Mouse (Mus musculus) kidney, postnatal 25 days (tissue): ENCODE data around the gene Tpst2.

Source experiments
- DNase-seq, 2 experiments: peaks; one replicate each; pipeline ENCODE4 v3.0.0; 2021; ENCODE audit warnings: mixed read lengths in 2 of 2

Gene Tpst2

GRCm38 (mm10) chr5:112256457-112256856 lies 20.0 kb upstream of the Tpst2 start:
- DNase-seq = peak in 1 of 2 experiments; percentile 44

GRCm38 (mm10) chr5:112257896-112258295 lies 18.6 kb upstream of the Tpst2 start:
- no peak for DNase-seq

GRCm38 (mm10) chr5:112259862-112260650 lies 16.4 kb upstream of the Tpst2 start:
- no peak for DNase-seq

- no peak for DNase-seq
Observed at GRCm38 (mm10) chr5:112260818-112261217, 15.7 kb upstream of the Tpst2 start.

DNA sequence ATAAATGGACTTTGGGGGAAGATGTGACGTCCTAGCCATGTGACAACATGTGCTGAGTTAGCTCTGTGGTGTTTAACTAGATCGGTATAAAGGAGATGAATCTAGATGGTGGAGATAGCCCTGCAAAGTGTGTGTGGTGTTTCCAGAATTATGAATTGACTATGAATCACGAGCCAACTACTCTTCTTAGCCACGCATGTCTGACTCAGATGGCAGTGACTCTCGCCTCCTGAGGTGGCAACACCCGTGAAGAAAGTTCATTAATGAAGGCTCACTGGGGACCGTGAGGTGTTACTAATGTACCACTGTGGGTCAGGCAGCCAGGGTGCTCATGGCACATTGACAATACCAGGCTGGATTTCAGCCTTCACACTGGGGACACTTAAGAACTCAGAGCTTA lies 12.4 kb upstream of the Tpst2 start:
- DNase-seq = no peak

GRCm38 (mm10) chr5:112265110-112265509 lies 11.4 kb upstream of the Tpst2 start:
- DNase-seq = no peak

- DNase-seq = no peak
Observed at GRCm38 (mm10) chr5:112265515-112265914, 11.0 kb upstream of the Tpst2 start.

DNA sequence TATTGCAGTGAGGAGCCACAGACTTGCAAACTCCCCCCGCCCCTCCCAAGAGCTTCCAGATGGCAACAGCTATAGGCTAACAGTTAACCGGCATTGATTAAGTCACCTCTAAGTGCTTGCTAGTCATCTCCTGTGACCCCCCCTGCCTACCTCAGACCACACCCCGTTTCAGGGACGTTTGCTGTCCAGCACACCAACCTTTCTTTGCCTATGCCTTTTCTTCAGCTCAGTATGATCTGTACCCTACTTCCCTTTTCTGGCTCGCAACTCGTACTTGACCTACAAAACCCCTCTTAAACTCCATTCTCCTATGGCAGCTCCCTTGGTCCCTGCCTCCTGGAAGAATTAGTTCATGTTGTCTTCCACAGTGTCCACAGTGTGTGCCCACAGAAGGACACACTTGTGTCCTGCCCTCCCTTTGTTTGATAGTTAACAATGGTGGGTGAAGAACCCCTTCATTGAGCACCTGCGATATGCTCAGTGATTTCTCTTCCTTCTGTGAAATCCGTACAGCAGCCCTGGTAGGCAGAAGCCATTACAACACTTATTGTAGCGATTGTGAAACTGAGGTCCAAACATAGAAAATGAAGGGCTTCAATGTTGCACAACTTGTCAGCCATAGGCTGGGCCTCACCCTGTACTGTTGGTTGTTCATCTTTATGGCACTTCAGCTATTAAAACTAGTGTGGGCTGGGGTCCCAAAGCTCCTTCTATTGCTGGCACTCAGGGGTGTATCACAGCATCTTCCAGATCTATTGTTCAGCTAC lies 10.3 kb upstream of the Tpst2 start:
- no peak for DNase-seq

DNA sequence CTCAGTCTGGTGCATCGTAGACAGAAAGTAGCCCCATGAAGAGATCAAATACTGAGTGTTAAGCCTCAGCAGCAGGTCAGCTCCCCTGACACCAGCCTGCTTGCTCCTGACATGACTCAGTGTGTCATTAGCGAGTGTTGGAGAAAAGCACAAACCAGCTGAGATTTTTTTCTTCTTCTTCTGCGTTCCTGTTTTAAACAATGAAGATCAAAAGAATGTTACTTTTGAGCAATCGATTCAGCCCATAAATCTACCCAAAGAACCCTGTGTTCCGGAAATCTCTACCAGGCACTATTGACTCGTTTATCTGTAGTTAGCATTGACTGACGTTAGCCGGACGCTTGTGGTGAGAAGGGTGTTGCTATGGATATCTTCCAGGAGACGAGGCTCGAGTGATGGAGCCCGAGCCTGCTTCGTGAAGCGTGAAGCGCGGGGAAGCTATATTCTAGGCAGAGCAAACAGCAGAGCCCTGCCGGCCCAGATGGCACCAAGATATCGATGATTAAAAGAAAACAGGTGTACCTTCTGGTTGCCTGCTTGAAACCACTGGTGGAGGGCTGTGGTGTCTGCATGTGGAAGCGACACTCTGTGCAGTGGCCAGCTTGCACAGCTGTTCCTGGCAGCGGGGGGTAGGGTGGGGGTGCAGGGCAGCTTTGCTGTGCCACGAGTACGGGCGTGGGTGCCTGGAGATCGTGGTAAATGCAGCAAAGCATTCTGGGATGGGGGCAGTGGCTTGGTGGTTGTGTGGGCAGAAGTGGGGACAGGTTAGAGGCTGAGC lies 5.5 kb upstream of the Tpst2 start:
- no peak for DNase-seq

DNA sequence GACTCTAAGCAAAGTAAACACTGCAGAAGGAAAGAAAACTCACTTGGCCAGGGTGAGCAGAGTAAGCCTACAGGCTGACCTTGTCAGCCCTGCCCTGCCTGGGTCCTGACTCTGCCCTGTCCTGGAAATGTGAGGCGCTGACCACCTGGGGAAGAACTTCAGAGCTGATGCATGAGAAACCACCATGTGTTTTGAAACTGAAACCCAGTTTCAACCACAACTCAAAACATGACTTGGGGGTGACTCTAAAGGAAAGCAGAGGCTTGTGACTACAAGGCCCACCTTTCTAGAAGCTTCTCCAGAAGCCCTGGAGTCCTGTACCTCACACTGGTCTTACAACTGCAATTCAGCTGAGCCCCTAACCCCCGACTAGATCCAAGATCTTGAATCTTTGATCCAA lies 3.6 kb upstream of the Tpst2 start:
- no peak for DNase-seq

DNA sequence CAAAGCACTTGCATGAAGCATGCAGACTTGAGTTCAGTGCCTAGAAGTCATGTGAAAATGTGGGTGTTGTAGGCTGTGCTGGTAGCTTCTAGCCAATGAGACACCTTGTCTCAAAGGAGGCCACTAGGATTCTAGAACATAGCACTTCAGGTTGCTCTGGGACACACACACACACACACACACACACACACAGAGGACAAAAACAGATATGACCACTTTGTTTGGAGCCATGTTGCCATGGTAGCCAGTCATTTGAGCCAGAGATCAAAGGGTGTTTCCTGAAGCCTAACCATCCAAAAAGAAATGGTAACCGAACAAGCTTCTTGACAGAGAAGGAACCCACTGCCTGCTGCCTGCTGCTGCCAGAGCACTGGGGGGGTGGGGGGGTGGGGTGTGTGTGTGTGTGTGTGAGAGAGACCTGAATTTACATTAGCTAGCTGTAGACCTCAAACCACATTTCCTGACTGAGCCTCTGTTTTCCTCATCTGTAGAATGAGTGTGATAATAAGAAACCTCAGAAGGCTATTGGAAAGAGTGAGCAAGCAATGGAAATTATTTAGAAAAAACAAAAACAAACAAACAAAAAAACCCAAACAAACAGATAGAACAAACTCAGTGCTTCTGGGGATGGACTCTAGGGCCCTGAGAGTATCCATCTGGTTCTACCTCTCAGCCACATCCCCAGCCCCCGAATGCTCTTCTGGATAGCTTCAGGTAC lies 2.6 kb upstream of the Tpst2 start:
- peak in 1 of 2 experiments; percentile 26 for DNase-seq

- DNase-seq = peak in 1 of 2 experiments; percentile 24
Observed at GRCm38 (mm10) chr5:112275021-112275804, 1.3 kb upstream of the Tpst2 start.

DNA sequence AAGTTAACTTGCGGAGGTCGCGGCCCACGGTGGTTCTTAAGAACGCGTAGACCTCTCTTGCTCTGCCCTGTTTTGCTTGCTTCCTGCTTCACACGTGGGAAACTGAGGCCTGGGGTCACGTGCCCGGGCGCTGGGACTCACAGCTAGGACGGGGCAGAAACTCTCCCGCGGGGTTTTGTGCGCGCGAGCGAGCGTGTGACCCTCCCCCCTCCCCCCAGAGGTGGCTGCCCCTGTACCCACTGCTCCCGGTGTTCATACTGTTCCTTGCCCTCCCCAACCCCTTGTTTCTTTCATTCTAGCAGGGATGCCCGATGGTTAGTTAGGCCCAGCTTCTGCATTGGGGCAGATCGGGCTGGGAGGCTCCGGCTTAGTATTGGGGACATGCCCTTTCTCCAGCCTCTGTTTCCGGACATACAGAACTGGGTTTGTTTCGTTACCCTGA lies 437 bp downstream of the Tpst2 start:
- peak in 1 of 2 experiments; percentile 15 for DNase-seq

DNA sequence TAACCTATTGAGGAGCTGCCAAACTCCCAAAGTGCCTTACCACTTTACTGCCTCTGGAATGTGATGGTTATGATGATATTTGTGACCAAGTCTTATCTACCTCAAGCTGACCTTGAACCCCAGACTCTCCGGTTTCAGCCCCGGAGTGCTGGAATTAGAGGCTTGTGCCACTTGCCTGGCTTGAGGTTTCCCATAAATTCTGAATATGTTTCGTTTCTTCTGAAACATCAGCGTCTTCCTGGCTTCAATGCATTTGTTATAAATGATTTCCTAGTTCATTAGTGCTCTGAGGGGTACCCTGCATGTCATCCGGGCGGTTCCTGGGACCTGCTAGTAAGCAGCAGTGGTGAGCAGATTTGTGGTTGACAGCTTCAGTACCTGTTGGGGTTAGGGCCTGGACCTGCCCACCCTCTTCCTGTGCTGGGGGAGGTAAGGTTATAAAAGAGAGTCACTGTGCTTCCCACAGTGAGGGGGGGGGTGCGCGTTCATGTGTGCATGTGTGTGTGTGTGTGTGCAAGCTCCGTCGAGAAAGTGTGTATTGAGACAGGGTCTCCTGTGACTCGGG lies 1.5 kb downstream of the Tpst2 start:
- no peak for DNase-seq

GRCm38 (mm10) chr5:112279181-112280021 lies 2.9 kb downstream of the Tpst2 start:
- no peak for DNase-seq

GRCm38 (mm10) chr5:112280151-112280550 lies 3.7 kb downstream of the Tpst2 start:
- DNase-seq = no peak

- DNase-seq = no peak
Observed at GRCm38 (mm10) chr5:112280863-112281660, 4.6 kb downstream of the Tpst2 start.

GRCm38 (mm10) chr5:112281676-112282075 lies 5.2 kb downstream of the Tpst2 start:
- no peak for DNase-seq

GRCm38 (mm10) chr5:112282123-112282779 lies 5.8 kb downstream of the Tpst2 start:
- peak in 1 of 2 experiments; percentile 58 for DNase-seq
